Mouse (Mus musculus): ENCODE results near the gene Letmd1.
"Not testable (repeated sequence)": the region's sequence is repeated elsewhere in the genome, so short reads cannot be mapped to it uniquely, and the experiment has no call there.

The Letmd1 gene

DNA sequence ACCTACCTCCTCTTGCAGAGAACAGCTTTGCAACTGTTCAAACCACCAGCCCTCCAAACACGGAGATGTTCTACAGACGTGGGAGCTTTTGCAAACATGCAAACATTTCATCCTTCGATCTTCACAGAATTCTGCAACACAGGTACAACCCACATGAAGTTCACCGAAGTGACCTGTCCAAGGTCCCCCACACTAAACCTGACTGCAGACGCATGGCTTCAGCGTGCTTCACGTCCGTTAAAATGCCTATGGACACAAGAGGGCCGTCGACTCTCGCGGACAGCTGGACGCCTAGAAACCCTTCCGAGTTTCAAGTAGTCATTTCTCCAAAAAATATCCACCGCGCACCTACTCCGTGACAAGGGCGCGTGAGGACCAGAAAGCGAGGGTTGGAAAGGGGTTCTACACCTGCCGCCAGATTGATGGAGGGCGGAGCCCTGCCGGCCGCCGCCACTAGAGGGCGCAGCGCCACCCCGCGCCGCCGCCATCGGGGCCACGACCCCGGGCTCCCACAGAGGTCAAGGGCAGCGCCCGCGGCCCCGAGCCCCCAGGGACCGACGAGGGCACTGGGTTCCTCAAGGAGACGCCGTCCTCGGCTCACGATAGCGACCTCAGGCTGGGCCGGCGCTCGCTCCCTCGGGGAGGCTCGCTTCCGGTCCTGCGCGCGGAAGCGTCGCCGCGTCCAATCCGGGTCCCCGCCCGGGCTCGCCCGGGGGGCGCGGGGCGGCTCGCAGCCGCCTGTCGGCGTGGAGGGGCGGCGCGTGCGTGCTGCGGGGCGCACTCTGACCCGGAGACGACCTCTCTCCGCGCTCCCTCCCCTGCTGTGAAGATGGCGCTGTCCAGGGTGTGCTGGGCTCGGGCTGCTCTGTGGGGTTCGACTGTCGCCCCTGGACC is at the start of gene Letmd1:
Gene Letmd1, plus strand, starts transcription at position 729 of the 894 bp plus-strand sequence.
- DNase-seq (ENCODE audit: inconsistent age in 2 of 2, low spot score in 1 of 2): peak; percentile 94 to 96

DNA sequence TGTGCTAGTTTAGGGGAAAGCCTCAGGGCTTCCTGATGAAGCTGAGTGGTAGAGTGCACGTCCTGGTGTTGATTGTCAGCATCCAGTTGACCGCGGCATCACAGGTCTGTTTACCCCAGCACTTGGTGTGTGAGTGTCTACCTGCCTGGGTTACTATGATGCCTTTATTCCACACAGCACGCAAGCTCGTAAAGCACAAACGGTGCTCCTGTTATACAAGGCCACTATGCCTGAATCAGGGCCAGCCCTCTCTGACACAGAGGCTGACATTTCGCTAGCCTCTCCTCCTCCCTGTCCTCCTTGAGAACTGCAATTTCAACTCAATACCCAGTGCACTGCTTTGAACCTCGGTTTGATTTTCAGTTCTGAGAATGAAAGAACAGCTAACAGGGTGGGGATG is 49.5 kb upstream of the Letmd1 start:
- peak; percentile 83 to 92 for DNase-seq (ENCODE audit: inconsistent age in 2 of 2, low spot score in 1 of 2)

DNA sequence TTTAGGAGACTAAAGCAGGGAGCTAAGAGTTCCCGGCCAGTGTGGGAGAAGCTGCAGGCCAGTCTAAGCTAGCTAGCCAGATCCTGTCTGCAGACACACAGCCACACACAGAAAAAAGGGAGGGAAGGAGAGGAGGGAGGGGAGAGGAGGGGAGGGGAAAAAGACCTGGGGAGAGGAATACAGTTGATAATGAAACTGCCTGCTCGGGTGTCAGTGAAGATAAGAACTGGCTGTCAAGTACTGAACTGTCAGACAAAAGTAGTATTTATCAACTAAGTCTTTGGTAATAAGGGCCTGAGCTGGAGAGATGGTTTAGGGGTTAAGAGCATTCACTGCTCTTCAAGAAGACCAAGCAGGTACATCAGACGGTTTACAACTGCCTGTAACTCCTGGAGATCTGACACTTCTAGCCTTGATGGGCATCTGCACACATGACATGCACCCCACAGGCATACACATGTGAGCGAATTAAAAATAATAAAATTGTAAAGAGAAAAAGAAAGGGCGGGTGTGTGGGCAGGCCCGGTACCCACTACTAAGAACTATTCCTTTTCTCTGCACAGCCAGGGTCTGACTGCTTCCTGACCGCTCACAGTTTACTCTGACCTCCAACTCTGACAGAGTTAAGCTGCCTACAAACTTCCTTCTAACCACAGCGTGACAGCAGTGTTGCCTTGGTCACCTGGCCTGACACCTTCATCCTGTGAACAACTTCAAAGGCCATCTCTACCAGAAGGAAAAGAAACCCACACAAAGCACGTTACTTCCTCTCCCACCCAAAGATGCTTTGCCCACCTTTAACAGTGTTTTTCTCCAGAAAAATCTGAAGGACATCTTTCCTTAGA is 48.7 kb upstream of the Letmd1 start:
- DNase-seq (ENCODE audit: inconsistent age in 2 of 2, low spot score in 1 of 2): peak in 1 of 2 experiments; percentile 60

DNA sequence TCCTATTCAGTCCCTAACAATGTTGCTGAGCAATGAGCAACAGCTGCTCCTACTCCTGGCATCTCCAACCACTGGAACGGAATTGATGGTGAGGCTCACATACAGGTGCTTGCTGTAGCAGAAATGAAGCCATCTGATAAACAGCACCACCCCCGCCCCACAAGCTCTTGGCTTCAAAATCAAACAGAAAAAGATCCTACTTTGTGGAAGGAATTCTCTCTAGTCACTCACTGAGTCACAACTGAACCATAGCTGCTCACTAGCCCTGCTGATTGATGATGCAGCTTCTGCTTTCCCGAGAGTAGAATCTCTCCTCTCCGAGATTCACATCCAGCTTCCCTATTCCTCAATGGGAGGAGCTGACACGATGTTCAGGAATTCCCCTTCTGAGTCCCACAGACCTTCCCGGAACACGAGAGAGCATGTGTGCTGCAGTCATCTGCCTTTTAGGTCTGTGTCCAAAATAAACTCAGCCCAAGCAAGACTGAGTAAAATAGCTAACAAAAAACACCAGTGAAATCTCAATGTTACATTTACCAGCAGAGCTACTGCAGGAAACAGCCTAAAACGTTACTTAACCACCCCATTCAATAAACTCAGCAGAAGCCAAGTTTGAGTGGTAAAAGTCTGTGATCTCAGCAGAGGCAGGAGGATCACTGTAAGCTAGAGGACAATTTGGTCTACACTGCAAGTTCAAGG is 47.6 kb upstream of the Letmd1 start:
- DNase-seq (ENCODE audit: inconsistent age in 2 of 2, low spot score in 1 of 2): peak; percentile 65 to 82

DNA sequence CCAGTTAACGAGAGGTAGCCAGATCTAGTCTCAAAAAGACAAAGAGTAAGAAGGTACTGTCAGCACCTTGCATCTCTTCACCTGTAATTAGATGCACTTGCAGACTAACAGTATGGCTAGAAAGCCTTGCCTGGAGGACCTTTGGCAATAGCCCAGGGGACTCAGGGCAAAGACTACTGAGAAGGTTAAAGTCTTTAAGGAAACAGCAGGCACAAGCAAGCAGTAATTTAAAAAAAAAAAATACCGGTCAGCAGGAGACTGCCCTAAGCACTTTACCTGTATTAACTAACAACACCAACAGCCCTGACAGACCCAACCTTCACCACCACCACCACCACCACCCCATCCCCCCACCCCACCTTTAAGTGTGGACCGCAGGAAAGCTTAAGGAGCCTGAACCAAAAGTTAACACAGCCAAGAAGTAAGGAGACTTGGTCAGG is 47.0 kb upstream of the Letmd1 start, which contains the start of gene Gm5475:
Gene Gm5475, plus strand, starts transcription at position 390 of the 440 bp plus-strand sequence.
- not testable (repeated sequence) for DNase-seq (ENCODE audit: inconsistent age in 2 of 2, low spot score in 1 of 2)

DNA sequence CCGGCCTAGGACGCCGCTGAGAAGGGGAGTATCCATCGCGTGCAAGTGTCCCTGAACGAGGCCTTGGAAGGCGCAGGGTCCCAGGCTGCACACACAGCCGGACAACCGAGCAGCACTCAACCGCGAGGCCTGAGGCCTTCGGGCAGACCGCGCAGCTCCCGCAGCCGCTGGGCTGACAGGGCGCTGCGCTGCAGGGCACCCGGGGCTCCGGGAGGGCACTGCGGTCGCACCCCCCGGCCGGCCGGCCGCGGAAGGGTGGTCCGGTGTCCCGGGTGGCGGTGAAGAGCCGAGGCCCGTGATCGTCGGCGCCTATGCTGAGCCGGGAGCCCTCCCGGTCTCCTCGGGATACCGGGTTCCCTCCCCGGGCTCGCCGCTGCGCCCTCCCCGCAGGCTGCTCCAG is 46.3 kb upstream of the Letmd1 start:
- DNase-seq (ENCODE audit: inconsistent age in 2 of 2, low spot score in 1 of 2): no peak

DNA sequence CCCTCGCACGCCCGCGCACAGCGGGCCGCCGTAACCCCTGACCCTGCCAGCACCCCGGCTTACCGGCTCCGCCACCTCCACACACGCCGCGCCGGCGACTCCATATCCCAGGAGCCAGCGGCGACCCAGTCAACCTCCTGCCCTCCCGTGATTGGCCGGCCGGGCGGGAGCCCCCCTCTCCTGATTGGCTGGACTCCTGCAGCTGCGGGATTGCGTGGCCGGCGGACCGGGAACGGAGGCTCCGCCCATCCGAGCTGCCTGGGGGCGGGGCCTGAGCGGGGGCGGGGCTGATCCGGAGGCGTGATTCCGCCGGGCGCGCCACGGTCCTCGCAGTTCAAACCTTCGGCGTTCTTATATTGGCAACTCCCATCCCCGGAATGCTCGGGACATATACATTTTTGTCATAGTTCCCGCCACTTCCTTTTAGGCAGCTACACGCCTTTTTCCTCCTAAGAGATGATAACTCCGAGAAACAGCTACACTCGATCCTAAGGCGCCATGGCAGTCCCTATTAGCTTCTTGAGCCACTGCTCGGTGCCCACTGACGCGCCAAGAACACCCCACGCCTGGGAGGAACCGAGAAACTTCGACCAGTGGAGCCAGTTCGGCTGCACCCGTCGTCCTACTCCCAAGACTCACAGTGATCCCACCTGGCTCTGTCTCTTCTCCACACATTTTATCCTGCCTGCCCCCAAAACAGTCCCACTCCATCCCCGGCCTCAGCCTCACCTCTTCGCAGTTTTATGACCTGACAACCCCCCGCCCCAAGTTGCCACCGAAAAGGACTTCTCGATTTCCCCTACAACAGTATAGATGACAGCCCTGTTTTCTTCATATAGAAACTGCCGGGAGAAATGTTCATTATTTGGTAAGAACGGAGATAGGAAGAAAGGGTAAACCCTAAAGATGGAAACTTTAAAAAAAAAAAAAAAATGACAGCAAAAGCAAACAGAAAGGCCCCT is 45.6 kb upstream of the Letmd1 start:
- peak; percentile 98 for DNase-seq (ENCODE audit: inconsistent age in 2 of 2, low spot score in 1 of 2)

DNA sequence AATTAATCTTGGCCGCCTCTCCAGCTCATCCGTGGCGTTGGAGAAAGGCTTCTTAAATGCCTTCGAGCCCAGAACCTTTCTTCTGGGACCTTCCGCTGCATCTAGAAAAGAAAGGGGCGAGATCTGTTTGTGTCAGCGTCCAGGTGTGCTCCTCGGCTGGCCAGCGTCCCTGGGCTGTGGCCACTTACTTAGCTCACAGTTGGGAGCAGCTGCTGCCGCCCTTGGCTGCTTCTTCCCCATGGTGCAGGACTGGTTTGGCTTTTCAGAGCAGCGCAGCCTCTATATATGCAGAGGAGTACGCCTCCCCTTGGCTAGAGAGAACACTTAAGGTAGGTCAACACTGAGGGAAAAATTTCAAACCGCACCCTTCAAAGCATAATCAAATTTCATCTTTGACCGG is 44.9 kb upstream of the Letmd1 start:
- peak in 1 of 2 experiments; percentile 61 for DNase-seq (ENCODE audit: inconsistent age in 2 of 2, low spot score in 1 of 2)

DNA sequence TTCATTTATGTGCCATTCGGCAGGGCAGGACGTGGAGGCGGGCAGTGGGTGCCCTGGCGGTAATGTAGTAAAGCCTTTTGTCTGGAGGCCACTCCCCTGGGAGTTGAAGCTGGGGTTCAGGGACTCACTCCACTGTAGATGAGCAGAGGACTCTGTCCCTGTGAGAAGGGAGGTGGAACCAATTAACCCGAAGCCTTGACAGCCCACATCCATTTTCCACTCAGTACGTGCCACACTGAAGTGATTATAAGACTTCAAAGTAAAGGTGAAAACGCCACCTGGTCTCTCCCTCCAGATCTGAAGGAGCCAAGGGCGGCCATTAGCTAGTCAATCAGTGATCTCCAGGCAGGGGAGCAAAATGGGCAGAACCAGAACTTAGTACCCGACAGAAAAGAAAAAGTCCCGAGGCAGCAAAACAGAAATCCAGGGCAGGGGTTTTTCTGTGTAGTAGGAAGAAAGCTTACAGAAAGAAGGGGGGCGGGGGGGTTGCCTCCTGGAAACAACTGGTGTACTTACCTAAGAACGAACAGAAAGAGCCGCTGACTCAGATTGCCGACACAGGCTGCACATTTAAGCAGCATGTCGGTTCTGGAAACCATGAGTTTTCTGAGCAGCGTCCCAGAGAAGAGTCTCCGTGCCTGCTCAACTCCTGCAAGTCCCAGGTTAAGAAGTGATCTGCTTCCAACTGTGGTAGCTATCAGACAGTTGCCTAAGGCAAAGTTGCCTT is 44.3 kb upstream of the Letmd1 start, which contains the start of gene Slc11a2:
Gene Slc11a2, minus strand, starts transcription at position 677 of the 727 bp plus-strand sequence.
- DNase-seq (ENCODE audit: inconsistent age in 2 of 2, low spot score in 1 of 2): peak; percentile 51 to 76

DNA sequence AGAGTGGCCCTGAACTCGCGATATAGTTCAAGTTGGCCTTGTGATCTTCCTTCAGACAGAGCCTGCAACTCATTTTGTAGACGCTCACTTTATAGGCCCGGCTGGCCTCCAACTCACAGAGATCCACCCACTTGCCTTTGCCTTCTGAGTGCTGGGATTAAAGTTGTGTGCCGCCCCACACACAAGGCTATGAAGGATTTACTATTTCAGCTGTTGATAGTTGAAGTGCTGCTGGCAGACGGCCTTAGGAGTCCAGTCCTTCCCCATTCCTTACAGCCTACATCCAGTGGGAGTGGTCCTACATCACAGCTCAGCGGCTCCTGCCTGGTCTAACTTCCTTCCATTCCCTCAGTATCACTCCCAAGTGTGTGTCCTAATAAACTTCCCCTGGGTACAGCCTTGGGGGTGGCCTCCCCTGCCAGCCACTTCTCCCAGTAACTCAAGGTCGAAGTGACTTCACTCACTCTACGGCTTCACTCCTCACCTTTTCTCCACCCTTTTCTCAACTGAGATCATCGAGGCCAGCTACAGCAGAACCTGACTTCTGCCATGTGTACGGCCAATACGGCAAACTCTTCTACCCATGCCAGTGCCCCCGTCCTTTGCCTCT is 40.4 kb upstream of the Letmd1 start:
- peak; percentile 76 to 86 for DNase-seq (ENCODE audit: inconsistent age in 2 of 2, low spot score in 1 of 2)

DNA sequence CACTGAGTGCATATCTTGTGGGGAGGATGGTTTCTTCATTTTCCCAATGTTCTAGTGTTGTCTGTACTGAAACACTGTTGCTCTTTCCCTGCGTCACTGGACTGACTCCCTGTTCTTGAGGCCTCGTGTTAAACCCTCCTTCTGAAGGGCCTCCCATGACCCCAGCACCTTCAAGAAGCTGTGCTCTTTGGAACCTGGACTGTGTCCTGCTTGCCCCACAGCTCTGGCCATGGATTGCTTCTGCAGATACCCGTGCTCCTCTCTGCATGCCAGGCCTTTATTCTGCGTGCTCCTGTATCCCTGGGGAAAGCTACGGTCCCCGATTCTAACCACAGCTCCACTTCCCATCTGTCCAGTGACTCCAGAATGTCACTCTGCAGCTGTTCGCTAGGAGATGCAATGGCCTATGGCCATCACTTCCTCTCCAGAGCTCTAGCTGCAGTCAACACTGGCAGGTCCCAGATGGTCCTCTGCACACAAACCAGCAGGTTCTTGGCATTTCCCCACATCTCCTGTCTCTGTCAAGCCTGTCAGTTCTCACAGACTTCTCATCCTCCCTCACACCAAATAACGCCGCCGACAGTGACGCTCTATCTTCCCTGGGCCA is 38.8 kb upstream of the Letmd1 start:
- DNase-seq (ENCODE audit: inconsistent age in 2 of 2, low spot score in 1 of 2): peak in 1 of 2 experiments; percentile 23

DNA sequence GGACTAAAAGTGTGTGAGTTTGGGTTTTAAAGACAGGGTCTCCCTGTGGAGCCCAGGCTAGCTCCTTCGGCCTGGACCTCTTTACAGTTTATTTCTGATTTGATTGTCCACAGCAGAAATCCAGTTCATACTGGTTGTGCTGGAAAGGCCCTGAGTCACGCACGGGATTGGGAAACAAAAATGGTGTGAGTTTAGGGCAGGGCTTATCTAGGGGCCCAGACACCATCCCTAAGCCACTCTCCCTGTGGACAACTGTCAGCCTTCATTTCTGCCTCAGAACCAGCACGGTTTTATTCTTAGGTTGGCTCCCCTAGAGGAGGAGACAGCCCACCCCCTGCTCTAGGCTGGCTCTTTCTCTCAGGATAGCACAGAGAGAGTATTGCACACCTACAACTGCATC is 35.6 kb upstream of the Letmd1 start:
- peak in 1 of 2 experiments; percentile 38 for DNase-seq (ENCODE audit: inconsistent age in 2 of 2, low spot score in 1 of 2)

DNA sequence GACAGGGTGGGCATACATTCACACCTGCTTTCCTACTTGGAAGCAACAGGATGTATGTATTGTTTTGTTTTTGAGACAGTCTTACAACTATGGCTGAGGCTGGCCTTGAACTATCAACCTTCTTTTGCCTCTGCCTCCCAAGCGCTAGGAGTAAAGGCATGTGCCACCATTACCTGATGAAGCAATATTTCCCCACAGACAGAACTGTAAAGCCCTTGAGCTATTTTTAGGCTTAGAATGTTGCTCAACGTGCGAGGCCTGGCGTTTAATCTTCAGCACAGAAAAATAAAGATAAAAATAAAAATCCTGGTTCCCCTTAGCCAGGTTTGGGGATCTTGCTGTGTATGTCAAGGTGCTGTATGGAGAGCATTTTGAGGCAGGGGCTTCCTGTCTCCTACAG is 32.7 kb upstream of the Letmd1 start:
- peak in 1 of 2 experiments; percentile 76 for DNase-seq (ENCODE audit: inconsistent age in 2 of 2, low spot score in 1 of 2)

DNA sequence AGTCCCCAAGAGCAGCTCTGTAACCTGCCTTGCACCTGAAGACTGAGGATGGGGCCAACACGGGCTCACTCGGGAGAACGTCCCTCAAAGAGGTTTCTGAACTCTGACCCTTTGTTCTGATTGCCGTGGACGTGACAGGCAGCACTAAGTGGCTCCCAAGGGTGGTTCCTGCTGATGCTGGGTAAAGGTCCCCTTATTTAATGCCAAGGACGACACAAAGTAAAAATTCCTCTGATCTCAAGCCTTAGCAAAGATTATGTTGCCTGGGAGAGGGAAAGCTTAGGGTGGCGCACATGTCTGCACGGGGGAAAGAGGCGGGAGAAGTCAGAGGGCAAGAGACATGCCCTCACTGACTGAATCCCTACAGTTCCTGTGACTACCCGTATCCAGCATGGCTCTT is 32.3 kb upstream of the Letmd1 start:
- DNase-seq (ENCODE audit: inconsistent age in 2 of 2, low spot score in 1 of 2): peak; percentile 74 to 84

DNA sequence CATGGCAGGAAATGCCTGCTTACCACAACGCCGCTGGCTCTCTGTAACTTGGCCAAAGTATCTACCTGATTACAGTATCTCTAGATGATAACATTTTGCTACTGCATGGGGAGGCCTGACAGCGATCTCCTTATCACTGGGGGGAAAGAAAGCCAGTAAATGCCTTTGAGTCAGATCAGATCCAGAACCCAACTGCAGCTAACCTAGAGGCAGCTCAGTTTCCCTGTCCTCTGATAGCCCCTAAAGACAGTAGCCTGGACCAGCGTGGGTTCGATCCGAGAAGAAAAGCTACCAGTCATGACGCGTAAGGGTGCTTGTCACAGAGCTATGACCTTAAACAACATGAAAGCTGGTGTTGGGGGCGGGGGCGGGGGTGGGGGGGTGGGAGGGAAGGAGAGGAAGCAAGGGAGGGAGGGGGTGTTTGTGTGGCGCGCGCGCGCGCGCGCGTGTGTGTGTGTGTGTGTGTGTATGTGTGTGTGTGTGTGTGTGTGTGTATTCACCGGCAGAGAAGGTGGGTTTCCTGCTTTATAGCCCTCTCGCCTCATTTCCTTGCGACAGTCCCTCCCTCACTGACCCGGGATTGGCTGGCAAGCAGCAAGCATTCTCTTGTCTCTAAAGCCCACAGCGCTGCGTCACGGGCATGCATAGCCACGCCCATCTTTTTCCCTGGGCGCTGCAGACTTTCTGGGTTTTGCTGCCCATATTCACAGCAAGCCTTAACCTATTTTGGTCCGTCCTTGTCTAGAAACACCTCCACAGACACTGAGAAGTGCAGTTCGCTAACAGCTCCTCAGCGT is 25.5 kb upstream of the Letmd1 start:
- DNase-seq (ENCODE audit: inconsistent age in 2 of 2, low spot score in 1 of 2): peak; percentile 90 to 94

DNA sequence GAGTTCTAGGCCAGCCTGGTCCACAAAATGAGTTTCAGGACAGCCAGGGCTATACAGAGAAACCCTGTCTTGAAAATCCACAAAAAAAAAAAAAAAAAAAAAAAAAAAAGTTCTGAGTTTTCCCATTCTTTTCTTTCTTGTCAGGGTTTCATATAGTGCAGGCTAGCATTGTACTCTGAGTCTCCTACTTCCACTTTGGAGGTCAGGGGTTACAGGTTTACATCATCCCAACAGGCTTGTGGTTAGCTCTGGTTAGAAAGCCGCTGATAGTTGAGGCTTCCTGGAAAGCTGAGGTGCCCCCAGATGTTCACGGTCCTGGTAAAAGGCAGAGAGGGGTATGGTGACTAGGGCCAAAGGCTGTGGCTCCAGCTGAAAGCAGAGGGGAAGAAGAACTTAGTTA is 21.9 kb upstream of the Letmd1 start:
- no peak for DNase-seq (ENCODE audit: inconsistent age in 2 of 2, low spot score in 1 of 2)

DNA sequence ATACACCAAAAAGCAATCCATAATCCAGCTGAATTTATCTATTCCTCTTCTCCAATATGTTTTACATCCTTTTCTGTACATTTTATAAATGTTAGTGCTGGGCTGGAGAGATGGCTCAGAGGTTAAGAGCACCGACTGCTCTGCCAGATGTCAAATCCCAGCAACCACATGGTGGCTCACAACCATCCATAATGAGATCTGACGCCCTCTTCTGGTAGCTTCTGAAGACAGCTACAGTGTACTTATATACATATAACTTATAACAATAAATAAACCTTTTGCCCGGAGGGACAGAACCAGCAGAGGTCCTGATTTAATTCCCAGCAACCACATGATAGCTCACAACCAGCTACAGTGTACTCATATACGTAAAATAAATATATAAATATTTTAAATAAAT is 20.3 kb upstream of the Letmd1 start:
- no peak for DNase-seq (ENCODE audit: inconsistent age in 2 of 2, low spot score in 1 of 2)
